Mouse (Mus musculus) skeletal muscle tissue, adult 2 months (tissue): ENCODE measurements around the gene Arhgef40.

Experiments
- DNase-seq: peaks from one replicate; pipeline ENCODE4 v3.0.0-alpha.2; 2012; ENCODE audit warnings: low read depth, low spot score

Arhgef40 gene

GRCm38 (mm10) chr14:52003981-52004495, 19.5 kb downstream of the Arhgef40 start:
- no peak for DNase-seq

- DNase-seq = no peak
These were observed 20.6 kb downstream of the Arhgef40 start for GRCm38 (mm10) chr14:52005141-52005540.

GRCm38 (mm10) chr14:52005616-52006015, 21.1 kb downstream of the Arhgef40 start:
- no peak for DNase-seq

- no peak for DNase-seq
These were observed 21.7 kb downstream of the Arhgef40 start for GRCm38 (mm10) chr14:52006241-52006640.

GRCm38 (mm10) chr14:52006771-52007170, 22.3 kb downstream of the Arhgef40 start:
- no peak for DNase-seq

- peak; percentile 86 for DNase-seq
These were observed 24.0 kb downstream of the Arhgef40 start for GRCm38 (mm10) chr14:52008321-52009203.

- no peak for DNase-seq
These were observed 24.8 kb downstream of the Arhgef40 start for GRCm38 (mm10) chr14:52009361-52009760.

- DNase-seq = no peak
These were observed 25.3 kb downstream of the Arhgef40 start for GRCm38 (mm10) chr14:52009841-52010240.

GRCm38 (mm10) chr14:52010446-52011111, 26.1 kb downstream of the Arhgef40 start:
- DNase-seq = no peak

- DNase-seq = no peak
These were observed 27.2 kb downstream of the Arhgef40 start for GRCm38 (mm10) chr14:52011683-52012082.

- DNase-seq = no peak
These were observed 27.6 kb downstream of the Arhgef40 start for GRCm38 (mm10) chr14:52012085-52012484.

- DNase-seq = no peak
These were observed 28.0 kb downstream of the Arhgef40 start for GRCm38 (mm10) chr14:52012553-52012952.

GRCm38 (mm10) chr14:52013021-52013610, 28.6 kb downstream of the Arhgef40 start:
- DNase-seq = no peak

GRCm38 (mm10) chr14:52013771-52014219, 29.3 kb downstream of the Arhgef40 start:
- DNase-seq = no peak

- DNase-seq = no peak
These were observed 29.8 kb downstream of the Arhgef40 start for GRCm38 (mm10) chr14:52014271-52014760.

GRCm38 (mm10) chr14:52014761-52015311, 30.3 kb downstream of the Arhgef40 start:
- peak; percentile 63 for DNase-seq

- no peak for DNase-seq
These were observed 31.1 kb downstream of the Arhgef40 start, which contains the start of gene Tmem253 for GRCm38 (mm10) chr14:52015445-52016100. TSS of gene Tmem253 (plus strand) at chr14:52015658.

- no peak for DNase-seq
These were observed 32.3 kb downstream of the Arhgef40 start for GRCm38 (mm10) chr14:52016625-52017405.

GRCm38 (mm10) chr14:52017662-52018061, 33.1 kb downstream of the Arhgef40 start:
- DNase-seq = no peak
